In the genomic region with DNA sequence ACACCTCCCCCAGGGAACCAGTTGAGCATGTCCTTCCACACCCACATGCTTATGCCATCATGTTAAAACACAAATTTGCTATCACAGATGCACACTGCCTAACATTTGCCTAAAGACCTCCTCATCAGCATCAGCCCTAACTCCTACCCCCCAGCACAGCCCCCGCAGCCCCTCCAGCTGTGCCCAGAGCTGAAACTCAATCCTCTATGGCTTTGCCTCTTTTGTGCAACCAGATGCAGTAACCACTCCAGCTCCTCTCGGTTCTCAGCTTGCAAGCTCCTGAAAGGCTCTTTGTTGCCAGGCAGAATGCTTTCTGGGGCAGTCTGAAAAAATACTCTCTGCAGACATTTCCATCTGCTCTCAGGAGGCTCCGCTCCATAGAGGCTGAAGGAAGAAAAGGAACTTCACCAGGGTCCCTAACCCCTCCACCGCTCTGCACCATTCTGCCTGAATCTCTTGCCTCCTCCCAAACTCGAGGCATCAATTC, we compare ENCODE assay signal across 8 mouse cellular contexts.
A peak's percentile ranks its signal among the peaks of the same experiment; 100 is the strongest.
DNase-seq lines count a peak whose midpoint lies in the region; ATAC-seq and TF ChIP-seq lines count a peak whose summit lies in the region.

No protein-coding gene starts in this region.

- TF ChIP-seq CTCF in lung, embryonic 14.5 days (IDR thresholded peaks at IDR 0.05; ENCODE audit: low read depth), result no peak

- H3K27me3 ChIP-seq in lung, embryonic 14.5 days (ENCODE audit: insufficient read depth, low read length), result no peaks in the 10 kb centered on the region
- no peaks in the 10 kb centered on the region for H3K27me3 ChIP-seq in hindbrain, embryonic 10.5 days (ENCODE audit: insufficient read depth, poor library complexity, severe bottlenecking)
- H3K27me3 ChIP-seq in limb, embryonic 12.5 days, result no peaks in the 10 kb centered on the region

- ATAC-seq in lung, embryonic 14.5 days (ENCODE audit: insufficient read depth), result no peak
- ATAC-seq in limb, embryonic 12.5 days (ENCODE audit: insufficient number of reproducible peaks, insufficient read depth, low FRiP score, low TSS enrichment, low read depth), result peak; percentile 90

- H3K4me2 ChIP-seq in lung, embryonic 14.5 days, result no peak overlapping the region
- H3K4me2 ChIP-seq in limb, embryonic 12.5 days, result peak overlapping the region; percentile 28

- no peak overlapping the region for H3K27ac ChIP-seq in lung, embryonic 14.5 days (ENCODE audit: low read depth)
- H3K27ac ChIP-seq in hindbrain, embryonic 10.5 days, result peak overlapping the region; percentile 88
- H3K27ac ChIP-seq in limb, embryonic 12.5 days, result peak overlapping the region; percentile 90

- no peaks in the 10 kb centered on the region for H3K9me3 ChIP-seq in lung, embryonic 14.5 days (ENCODE audit: low read depth, low read length)
- H3K9me3 ChIP-seq in hindbrain, embryonic 10.5 days, result no peaks in the 10 kb centered on the region
- no peaks in the 10 kb centered on the region for H3K9me3 ChIP-seq in limb, embryonic 12.5 days

- peak; percentile 13 for DNase-seq in lung, embryonic 14.5 days
- DNase-seq in lung, postnatal 4 days, result no peak
- peak; percentile 61 for DNase-seq in hindbrain, embryonic 10.5 days (ENCODE audit: low spot score)
- DNase-seq in right cerebral cortex, postnatal 4 days, result peak; percentile 30
- DNase-seq in adrenal gland, postnatal 25 days, result no peak
- DNase-seq in adrenal gland, postnatal 10 days, result no peak
- DNase-seq in adrenal gland, adult (ENCODE audit: inconsistent age in 2 of 2, low spot score in 1 of 2), result no peak

- WGBS in lung, embryonic 14.5 days, result 44% methylated on average over 5 of the region's 5 CpGs
- WGBS in hindbrain, embryonic 10.5 days, result 9% methylated on average over 5 of the region's 5 CpGs
- WGBS in limb, embryonic 12.5 days, result 36% methylated on average over 5 of the region's 5 CpGs

- H3K4me1 ChIP-seq in lung, embryonic 14.5 days (ENCODE audit: insufficient read depth), result no peaks in the 10 kb centered on the region
- H3K4me1 ChIP-seq in hindbrain, embryonic 10.5 days (replicated peaks), result peaks cover 64% of the 10 kb centered on the region
- H3K4me1 ChIP-seq in limb, embryonic 12.5 days (replicated peaks), result peaks cover 29% of the 10 kb centered on the region

- H3K4me3 ChIP-seq in lung, embryonic 14.5 days (ENCODE audit: low read depth, low read length), result no peak overlapping the region
- H3K4me3 ChIP-seq in hindbrain, embryonic 10.5 days, result peak overlapping the region; percentile 2; the same call in 1 of the 2 replicates
- no peak overlapping the region for H3K4me3 ChIP-seq in limb, embryonic 12.5 days (replicated peaks)

- H3K36me3 ChIP-seq in lung, embryonic 14.5 days (ENCODE audit: insufficient read depth), result no peaks in the 10 kb centered on the region
- H3K36me3 ChIP-seq in hindbrain, embryonic 10.5 days, result peaks cover 51% of the 10 kb centered on the region
- no peaks in the 10 kb centered on the region for H3K36me3 ChIP-seq in limb, embryonic 12.5 days

- no peak overlapping the region for H3K9ac ChIP-seq in lung, embryonic 14.5 days
- 0 out of 2 replicates have a peak overlapping the region, but pooled peaks have one; percentile 18 for H3K9ac ChIP-seq in limb, embryonic 12.5 days (replicated peaks)

Comparison
In these comparisons a context has a peak if more than half of its experiments do, and no peak if none do; other contexts are left out.
1. DNase-seq: peak in lung, embryonic 14.5 days (single experiment), hindbrain, embryonic 10.5 days (single experiment) and right cerebral cortex, postnatal 4 days (single experiment); none in lung, postnatal 4 days (0 of 2), adrenal gland, postnatal 25 days (single experiment), adrenal gland, postnatal 10 days (single experiment) and adrenal gland, adult (0 of 2).